Mouse (Mus musculus): ENCODE data around the gene Gm21954.
A peak's percentile ranks its signal among the peaks of the same experiment; 100 is the strongest.

Gene Gm21954

DNA sequence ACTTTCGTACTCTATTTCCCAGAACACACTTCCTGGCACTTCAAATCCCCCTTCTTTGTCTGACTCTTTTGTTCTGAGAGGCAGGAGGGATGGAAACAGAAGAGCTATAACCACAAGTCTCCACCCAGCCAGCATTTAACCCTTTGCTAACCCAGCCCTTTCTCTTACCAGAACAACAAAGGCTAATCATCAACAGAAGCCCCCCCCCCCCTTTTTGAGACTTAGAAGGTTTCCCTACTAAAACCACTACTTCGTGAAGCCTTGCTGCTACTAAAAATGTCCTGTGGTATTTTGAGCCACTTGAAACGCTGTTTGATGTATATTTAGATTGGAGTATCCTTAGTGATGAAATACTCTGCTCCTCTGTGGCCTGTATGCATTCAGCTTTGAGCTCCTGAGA, 52.7 kb downstream of the Gm21954 start:
- no peak for DNase-seq (ENCODE audit: low spot score in 2 of 2)

DNA sequence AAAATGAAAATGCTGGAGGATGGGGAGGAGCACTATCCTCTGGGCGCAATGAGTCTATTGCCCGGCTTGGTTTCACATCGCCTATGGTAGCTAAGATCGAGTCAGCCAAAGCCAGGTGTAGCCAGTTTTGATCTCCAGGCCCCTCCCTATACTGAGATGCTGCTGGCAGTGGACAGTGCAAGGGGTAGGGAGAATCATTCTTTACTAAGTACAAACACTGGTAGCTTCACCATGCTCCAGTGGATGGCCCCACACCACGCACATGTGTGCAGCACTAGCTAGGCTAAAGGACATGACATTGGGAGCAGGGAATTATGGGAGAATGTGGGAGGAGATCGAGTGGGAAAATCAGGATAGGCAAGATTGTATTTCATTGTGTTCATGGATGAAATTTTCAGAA, 53.2 kb downstream of the Gm21954 start:
- no peak for DNase-seq (ENCODE audit: low spot score in 2 of 2)

GRCm38 (mm10) chr3:55415527-55415950, 56.5 kb downstream of the Gm21954 start:
- peak; percentile 79 to 83 for DNase-seq (ENCODE audit: low spot score in 2 of 2)
